Mouse (Mus musculus) adrenal gland, adult (tissue): ENCODE measurements at regions not wholly inside any gene's neighbourhood (a gene's known extent, or its start where the extent isn't known, plus 50 kb on each side); places are given as distances from the start of the nearest gene placed in this dataset.

Source experiments
- DNase-seq, 2 experiments: peaks; one replicate each; pipeline ENCODE4 v3.0.0; 2022 to 2023; ENCODE audit warnings: low spot score in 1 of 2; ENCODE audit not compliant: inconsistent age in 2 of 2

DNA sequence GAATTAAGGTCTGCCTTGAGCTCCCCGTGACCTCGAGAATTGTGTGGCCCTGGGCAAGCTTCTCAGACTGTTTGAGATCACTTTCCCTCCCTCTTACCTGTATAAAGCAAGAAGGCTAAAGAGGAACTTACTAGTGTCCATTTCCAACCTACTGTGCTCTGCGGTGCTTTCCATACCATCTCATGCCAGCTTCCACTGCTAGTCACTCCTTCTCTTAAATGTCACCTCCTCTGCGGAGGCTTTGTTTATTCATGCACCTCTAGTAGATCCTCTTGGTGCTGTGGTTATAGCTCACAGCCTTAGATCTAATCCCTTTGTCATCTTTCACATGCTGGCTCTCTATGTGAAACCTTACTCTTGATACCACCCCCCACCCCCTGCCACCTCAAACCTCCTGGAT, 2310.3 kb upstream of the Lrrc6 start:
- DNase-seq, result no peak

DNA sequence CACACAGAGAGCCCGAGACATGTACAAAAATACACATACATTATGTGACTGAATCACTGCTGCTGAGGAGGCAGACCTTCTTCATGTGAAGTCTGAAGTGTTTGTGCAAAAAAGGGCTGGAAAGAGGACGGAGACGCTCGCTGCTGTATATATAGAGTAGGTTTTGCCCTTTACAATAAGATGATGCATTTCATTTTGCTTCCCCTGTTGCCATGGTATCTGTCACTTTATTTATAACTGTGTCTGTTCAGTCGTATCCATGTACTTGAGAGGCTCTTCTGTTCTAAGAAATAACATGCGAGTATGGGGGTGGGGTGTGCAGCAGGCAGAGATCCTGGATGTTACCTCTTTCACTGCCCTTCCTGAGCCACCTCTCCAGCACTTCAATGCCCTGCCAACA, 2309.9 kb upstream of the Lrrc6 start:
- DNase-seq, result no peak

- DNase-seq, result no peak
These were observed 2307.5 kb upstream of the Lrrc6 start for GRCm38 (mm10) chr15:68808175-68808574.

GRCm38 (mm10) chr15:68804254-68804653, 2303.5 kb upstream of the Lrrc6 start:
- no peak for DNase-seq

DNA sequence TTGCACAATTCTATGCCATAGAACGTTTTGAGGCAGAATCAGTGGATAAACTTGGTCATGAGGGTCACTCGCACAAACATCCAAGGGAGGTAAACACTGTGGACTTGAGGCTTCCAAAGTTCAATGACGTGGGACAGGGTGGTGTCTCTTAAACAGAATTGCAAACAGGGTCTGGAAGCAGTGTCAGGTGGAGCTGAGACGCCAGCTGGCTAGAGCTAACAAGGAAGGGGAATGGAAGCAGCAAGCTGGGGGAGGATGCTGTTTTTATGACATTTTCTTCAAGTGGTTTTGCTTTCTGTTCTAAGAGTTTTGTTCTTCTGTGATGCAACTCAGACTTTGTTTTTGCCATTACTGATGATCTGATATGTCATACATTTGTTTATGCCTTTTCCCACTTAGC, 2301.1 kb upstream of the Lrrc6 start:
- no peak for DNase-seq

GRCm38 (mm10) chr15:68797406-68797805, 2296.7 kb upstream of the Lrrc6 start:
- DNase-seq, result no peak

GRCm38 (mm10) chr15:68795239-68795960, 2294.7 kb upstream of the Lrrc6 start:
- no peak for DNase-seq

- no peak for DNase-seq
These were observed 2259.2 kb upstream of the Lrrc6 start for GRCm38 (mm10) chr15:68759948-68760347.

GRCm38 (mm10) chr15:68755255-68755654, 2254.5 kb upstream of the Lrrc6 start:
- no peak for DNase-seq

DNA sequence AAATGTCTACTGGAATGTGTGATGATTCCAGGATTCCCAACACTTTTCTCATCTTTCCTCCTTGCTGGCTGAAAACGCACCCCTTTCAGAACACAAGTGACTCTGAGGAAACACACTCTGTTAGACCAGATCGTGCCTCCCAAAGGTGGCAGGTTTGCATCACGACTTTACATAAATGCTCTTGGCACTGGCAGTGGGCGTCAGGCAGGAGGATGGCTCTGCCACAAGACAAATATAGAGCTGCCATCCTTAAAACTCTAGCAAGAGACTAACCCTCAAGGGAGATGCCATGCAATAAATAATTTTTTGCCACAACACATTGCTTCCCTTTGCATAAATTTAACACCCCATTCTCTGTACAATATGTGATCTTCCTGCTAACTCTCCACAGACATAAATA, 2254.1 kb upstream of the Lrrc6 start:
- no peak for DNase-seq

- DNase-seq, result no peak
These were observed 2238.6 kb upstream of the Lrrc6 start for GRCm38 (mm10) chr15:68739344-68739743.

- peak; percentile 9 to 38 for DNase-seq
These were observed 2220.5 kb upstream of the Lrrc6 start for GRCm38 (mm10) chr15:68721250-68721649.

DNA sequence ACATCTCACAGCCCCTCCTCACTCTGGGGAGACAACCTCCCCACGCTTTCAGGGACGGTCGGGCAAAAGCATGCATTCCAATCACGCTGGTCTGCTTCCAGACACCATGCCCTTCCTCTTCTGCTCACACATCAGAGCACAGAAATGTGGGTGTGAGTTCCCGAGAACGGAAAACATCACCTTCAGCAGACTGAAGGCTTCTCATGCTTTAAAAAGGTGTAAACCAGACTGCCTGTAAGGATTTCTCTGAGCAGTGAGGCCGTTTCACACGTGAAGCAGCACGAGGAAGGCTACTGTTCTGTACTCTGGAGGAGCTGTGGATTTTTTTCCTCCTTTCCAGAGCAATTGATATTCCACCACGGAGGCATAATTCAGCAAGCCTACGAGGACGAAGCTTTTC, 2218.8 kb upstream of the Lrrc6 start:
- DNase-seq, result no peak

DNA sequence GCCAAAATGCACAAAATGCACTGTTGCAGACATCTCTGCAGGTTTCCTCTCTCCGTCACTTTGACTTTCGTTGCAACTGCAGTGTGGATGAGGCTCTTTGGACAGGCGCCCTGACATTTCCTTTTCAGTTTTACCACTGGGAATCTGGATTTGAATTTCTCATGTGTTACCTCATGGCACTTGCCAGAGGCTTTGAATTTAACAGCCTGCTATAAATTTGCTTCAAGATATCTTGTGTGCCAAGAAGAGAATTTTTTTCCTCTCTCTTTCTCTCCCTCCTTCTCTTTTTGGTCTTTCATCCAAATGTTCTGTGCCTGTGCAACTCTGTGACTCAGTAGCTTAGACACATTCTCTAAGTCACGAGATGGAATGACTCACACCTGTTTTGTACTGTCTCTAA, 2213.6 kb upstream of the Lrrc6 start:
- DNase-seq, result no peak

DNA sequence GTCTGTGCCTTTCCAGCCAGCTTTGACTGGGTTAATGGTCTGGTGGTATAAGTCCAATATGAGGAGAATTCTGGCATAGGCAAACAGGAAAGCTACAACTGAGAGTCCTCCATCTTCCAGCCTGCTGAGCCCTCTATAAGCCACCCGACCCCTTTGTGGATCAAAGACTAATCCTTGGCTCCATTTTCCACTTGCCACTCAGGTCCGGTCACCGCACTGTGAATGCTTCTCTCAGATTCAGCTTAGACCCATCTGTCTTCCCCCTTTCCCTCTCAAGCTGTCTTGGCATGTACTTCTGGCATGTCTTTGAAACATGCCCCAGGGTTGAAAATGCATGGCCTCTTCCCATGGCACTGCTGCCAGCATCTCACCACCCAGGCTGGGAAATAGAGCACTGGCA, 2206.6 kb upstream of the Lrrc6 start:
- DNase-seq, result no peak

- DNase-seq, result no peak
These were observed 2194.4 kb upstream of the Lrrc6 start for GRCm38 (mm10) chr15:68695041-68695650.

GRCm38 (mm10) chr15:68667462-68667861, 2166.8 kb upstream of the Lrrc6 start:
- no peak for DNase-seq

DNA sequence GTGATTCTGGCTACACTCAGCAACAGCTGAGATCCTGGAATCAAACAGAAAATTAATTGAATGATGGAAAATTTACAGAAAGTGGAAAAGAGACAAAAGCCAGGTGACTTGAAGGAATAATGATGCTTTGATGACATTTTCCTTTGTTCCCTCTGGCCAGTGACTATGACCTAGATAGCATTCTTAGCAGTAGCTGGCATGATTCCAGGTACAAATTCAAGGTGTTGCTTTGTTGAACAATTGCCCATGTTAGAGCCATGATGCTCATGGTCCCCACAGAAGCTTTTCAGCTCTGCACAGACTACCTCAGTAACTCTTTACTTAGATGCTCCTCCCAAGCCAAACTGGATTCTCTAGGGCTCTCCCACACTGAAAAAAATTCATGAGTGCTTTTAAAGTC, 2164.6 kb upstream of the Lrrc6 start:
- no peak for DNase-seq

GRCm38 (mm10) chr15:68656722-68657121, 2156.0 kb upstream of the Lrrc6 start:
- no peak for DNase-seq

DNA sequence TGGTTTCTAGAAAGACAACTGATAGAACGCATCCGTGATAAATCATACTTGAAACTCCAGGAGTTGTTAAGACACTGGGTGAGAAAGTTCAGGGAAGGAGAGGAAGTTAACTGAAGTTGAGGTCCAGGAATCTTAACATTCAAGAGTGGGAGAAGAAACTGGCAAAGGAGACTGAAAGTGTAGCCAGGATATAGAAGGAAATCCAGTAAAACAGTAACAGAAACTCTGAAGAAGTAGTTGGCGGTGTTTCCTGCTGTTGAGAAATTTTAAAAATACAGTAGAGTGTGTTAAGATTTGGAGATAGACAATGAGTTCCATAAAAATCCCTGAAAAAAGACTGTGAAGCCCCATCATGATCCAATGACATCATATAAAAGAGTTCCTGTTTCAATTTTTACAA, 2154.3 kb upstream of the Lrrc6 start:
- DNase-seq, result peak in 1 of 2 experiments; percentile 9

GRCm38 (mm10) chr15:68650609-68651008, 2149.9 kb upstream of the Lrrc6 start:
- peak in 1 of 2 experiments; percentile 11 for DNase-seq

DNA sequence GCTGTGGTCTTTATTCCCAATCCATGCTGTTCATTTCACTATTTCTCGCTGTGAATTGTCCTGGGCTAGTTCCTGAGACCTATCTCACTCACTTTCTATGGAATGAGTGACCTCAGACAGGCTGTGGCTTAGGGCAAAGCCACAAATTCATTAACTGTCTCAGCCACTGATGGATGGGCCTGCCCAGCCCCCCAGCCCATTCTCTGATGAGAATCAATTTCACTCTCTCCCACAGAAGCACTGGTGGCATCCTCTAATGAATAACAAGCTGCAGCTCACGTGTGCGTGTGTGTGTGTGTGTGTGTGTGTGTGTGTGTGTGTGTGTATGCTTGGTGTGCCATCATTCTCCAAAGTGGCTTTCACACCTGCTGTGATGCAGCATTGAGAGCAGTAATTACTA, 2149.3 kb upstream of the Lrrc6 start:
- DNase-seq, result peak in 1 of 2 experiments; percentile 6

DNA sequence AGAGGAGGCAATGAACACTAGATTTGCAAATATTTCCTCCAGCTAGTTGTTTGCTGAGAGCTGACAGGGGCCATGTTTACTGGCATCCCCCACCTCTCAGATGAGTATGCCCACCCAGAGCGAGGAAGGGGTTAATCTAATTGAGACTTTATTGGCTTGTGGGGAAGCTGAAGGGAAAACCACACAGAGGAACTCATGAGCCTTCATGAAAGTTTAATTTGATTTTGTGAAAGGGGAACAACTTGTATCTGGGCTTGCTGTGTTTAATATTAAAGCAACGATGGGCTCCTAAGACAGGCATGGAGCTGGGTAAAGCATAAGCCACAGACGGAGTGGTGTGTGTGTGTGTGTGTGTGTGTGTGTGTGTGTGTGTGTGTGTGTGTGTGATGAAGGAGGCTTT, 2146.2 kb upstream of the Lrrc6 start:
- DNase-seq, result no peak
